Mouse (Mus musculus) heart, embryonic 16.5 days (tissue): Measurements from ENCODE around the gene Fer1l5. TPM values are rescaled to one million over a fixed set of nuclear protein-coding genes. Genes with fewer than 3 reads are reported as not detected.

ENCODE experiments used
- ATAC-seq: fragments of 200-750 bp; cut with Nextera tagmentation; replicated peaks from 2 replicates; pipeline ENCODE4 v1.8.0; 2017; ENCODE audit warnings: moderate number of reproducible peaks; ENCODE audit not compliant: insufficient read depth, low FRiP score; ENCODE audit errors: extremely low read depth
- H3K27ac ChIP-seq: fragments of 300-500 bp; sonication (generic); 2 replicates; pipeline ENCODE4 v1.5.1; 2014; ENCODE audit warnings: mild to moderate bottlenecking, low read length, control low read depth, moderate library complexity
- H3K27me3 ChIP-seq: fragments of 300-500 bp; sonication (generic); 2 replicates; pipeline ENCODE4 v1.6.1; 2014; ENCODE audit warnings: low read length, mixed read lengths; ENCODE audit not compliant: control insufficient read depth, insufficient read depth
- H3K36me3 ChIP-seq: fragments of 300-500 bp; sonication (generic); 2 replicates; pipeline ENCODE4 v1.6.1; 2014; ENCODE audit not compliant: control insufficient read depth, insufficient read depth
- H3K4me1 ChIP-seq: fragments of 300-500 bp; sonication (generic); 2 replicates; pipeline ENCODE4 v1.6.1; 2014; ENCODE audit warnings: low read length, mixed read lengths; ENCODE audit not compliant: control insufficient read depth, insufficient read depth
- H3K4me2 ChIP-seq: fragments of 300-500 bp; sonication (generic); 2 replicates; pipeline ENCODE4 v1.6.1; 2014; ENCODE audit warnings: low read depth, mild to moderate bottlenecking, control low read depth, low read length
- H3K4me3 ChIP-seq: fragments of 300-500 bp; sonication (generic); 2 replicates; pipeline ENCODE4 v1.5.1; 2014; ENCODE audit warnings: mild to moderate bottlenecking, control low read depth, low read length
- H3K9ac ChIP-seq: fragments of 300-500 bp; sonication (generic); 2 replicates; pipeline ENCODE4 v1.6.1; 2014; ENCODE audit warnings: low read length, control low read depth
- H3K9me3 ChIP-seq: fragments of 300-500 bp; sonication (generic); replicated peaks from 2 replicates; pipeline ENCODE4 v1.6.1; 2016; ENCODE audit warnings: low read length; ENCODE audit not compliant: control insufficient read depth
- WGBS: fragments of 180-500 bp; shearing (Covaris S2); extraction: QIAGEN DNeasy Blood & Tissue Kit; methylation state at CpG from one replicate; pipeline ENCODE4 v1.1.7; 2014; 5-methylcytosine and 5-hydroxymethylcytosine counted together
- microRNA-seq: library from miRNA; unstranded; fragments of <30 nt; microRNA quantifications from one replicate; pipeline ENCODE4, GENCODE M21; 2017
- polyA plus RNA-seq: library from polyadenylated mRNA; unstranded; fragments of >200 nt; fragmentation: Nextera tagmentation; extraction: Ambion mirVana; gene quantifications from 2 replicates; pipeline ENCODE4 v1.2.1, GENCODE M21; 2015

Gene Fer1l5
- polyA plus RNA-seq, 1 experiment from 2014 or later = 1.2 TPM

- Histone ChIP-seq H3K27ac (no peak overlapping the region), H3K4me1 (peaks cover 3% of the 10 kb centered on the region), H3K9ac (no peak overlapping the region), H3K4me2 (no peak overlapping the region), H3K27me3 (no peaks in the 10 kb centered on the region), H3K36me3 (no peaks in the 10 kb centered on the region), H3K9me3 (no peaks in the 10 kb centered on the region), H3K4me3 (no peak overlapping the region)
- WGBS = 55% methylated on average over 4 of the region's 4 CpGs
- no peak for ATAC-seq
Measured at GRCm38 (mm10) chr1:36465641-36466160, 93.6 kb downstream of the Fer1l5 start.

GRCm38 (mm10) chr1:36467446-36467845, 95.4 kb downstream of the Fer1l5 start:
- no peak for ATAC-seq
- Histone ChIP-seq H3K4me3 (no peak overlapping the region), H3K9ac (no peak overlapping the region), H3K36me3 (no peaks in the 10 kb centered on the region), H3K27ac (no peak overlapping the region), H3K4me1 (peaks cover 8% of the 10 kb centered on the region), H3K4me2 (no peak overlapping the region), H3K27me3 (no peaks in the 10 kb centered on the region), H3K9me3 (no peaks in the 10 kb centered on the region)
- WGBS = 52% methylated on average over 5 of the region's 5 CpGs

GRCm38 (mm10) chr1:36469811-36470444, 97.8 kb downstream of the Fer1l5 start:
- Histone ChIP-seq H3K4me1 (peaks cover 27% of the 10 kb centered on the region), H3K27ac (no peak overlapping the region), H3K9ac (no peak overlapping the region), H3K4me3 (no peak overlapping the region), H3K36me3 (no peaks in the 10 kb centered on the region), H3K4me2 (no peak overlapping the region), H3K27me3 (no peaks in the 10 kb centered on the region), H3K9me3 (no peaks in the 10 kb centered on the region)
- WGBS = 37% methylated on average over 2 of the region's 2 CpGs
- ATAC-seq = no peak

- peak within 1 kb of the TSS; percentile 87 for H3K4me2 ChIP-seq
- H3K36me3 ChIP-seq = no peaks in the 10 kb centered on the region
- no peaks in the 10 kb centered on the region for H3K9me3 ChIP-seq
- H3K27me3 ChIP-seq = no peaks in the 10 kb centered on the region
- H3K4me3 ChIP-seq = peak within 1 kb of the TSS; percentile 69
- H3K27ac ChIP-seq = peak within 1 kb of the TSS; percentile 79
- WGBS = under 1% methylated on average over 62 of the region's 98 CpGs
- H3K9ac ChIP-seq = peak within 1 kb of the TSS; percentile 82
- ATAC-seq = peak; percentile 93
- H3K4me1 ChIP-seq = peaks cover 37% of the 10 kb centered on the region
Measured at GRCm38 (mm10) chr1:36471181-36472105, 99.4 kb downstream of the Fer1l5 start, which contains the start of gene Cnnm4. Gene Cnnm4, plus strand, starts transcription at chr1:36471620.

Small RNA genes within 50 kb of the gene (microRNA-seq; reads per million reads assigned to microRNA genes)
- gene Mir6898 = 0.59 reads per million

Other genes starting within 250 kb of the Fer1l5 start
- gene Uggt1, start 127.6 kb upstream of the Fer1l5 start, polyA plus RNA-seq = 35.9 TPM in 2 replicates
- gene Neurl3, start 97.6 kb upstream of the Fer1l5 start, polyA plus RNA-seq = 4.7 and 5.3 TPM in 2 replicates
- gene Arid5a, start 64.6 kb upstream of the Fer1l5 start, polyA plus RNA-seq = 14.2 and 17.1 TPM in 2 replicates
- 43.6 and 46.2 TPM in 2 replicates for gene Kansl3, start 3.1 kb upstream of the Fer1l5 start, polyA plus RNA-seq
- gene Lman2l, start 73.0 kb downstream of the Fer1l5 start, polyA plus RNA-seq = 47.3 and 50.1 TPM in 2 replicates
- 6.6 and 6.9 TPM in 2 replicates for gene Cnnm4, start 99.3 kb downstream of the Fer1l5 start, polyA plus RNA-seq
- gene Cnnm3, start 139.6 kb downstream of the Fer1l5 start, polyA plus RNA-seq = 1.8 and 2.4 TPM in 2 replicates
- gene Ankrd23, start 164.6 kb downstream of the Fer1l5 start, polyA plus RNA-seq = 30.2 and 32.7 TPM in 2 replicates
- not detected in 2 replicates for gene Gm42417, start 167.1 kb downstream of the Fer1l5 start, polyA plus RNA-seq
- gene Ankrd39, start 175.2 kb downstream of the Fer1l5 start, polyA plus RNA-seq = 31.1 and 32.5 TPM in 2 replicates
- 7.8 and 8.8 TPM in 2 replicates for gene Sema4c, start 186.1 kb downstream of the Fer1l5 start, polyA plus RNA-seq